Mouse (Mus musculus): ENCODE data around the gene Slc35f1.

GRCm38 (mm10) chr10:52996886-52997285 is 306.6 kb downstream of the Slc35f1 start:
- TF ChIP-seq CTCF (IDR thresholded peaks at IDR 0.05; ENCODE audit: borderline replicate concordance, extremely low read depth, insufficient read depth, insufficient read length) = no peak
- TF ChIP-seq POLR2A (IDR thresholded peaks at IDR 0.05; ENCODE audit: borderline replicate concordance, extremely low read depth, insufficient read depth, insufficient read length, poor library complexity, severe bottlenecking) = no peak
